Mouse (Mus musculus) adrenal gland, postnatal 36 days (tissue): ENCODE measurements around the gene Gstp2. TPM values are rescaled to one million over a fixed set of nuclear protein-coding genes. Genes with fewer than 3 reads are reported as not detected.
"Not testable (repeated sequence)": the region's sequence is repeated elsewhere in the genome, so short reads cannot be mapped to it uniquely, and the experiment has no call there.

Experiments
- DNase-seq, 2 experiments: peaks; one replicate each; pipeline ENCODE4 v3.0.0; 2021; ENCODE audit warnings: mixed read lengths in 1 of 2
- total RNA-seq, 2 experiments: library from RNA; stranded (reverse); gene quantifications; 2 replicates each; pipeline ENCODE4 v1.2.3; 2021

The Gstp2 gene
- total RNA-seq, 2 experiments from 2014 or later: 56.1 to 59.7 TPM

GRCm38 (mm10) chr19:4049069-4049468 lies 3.2 kb upstream of the Gstp2 start:
- DNase-seq: not testable (repeated sequence)

DNA sequence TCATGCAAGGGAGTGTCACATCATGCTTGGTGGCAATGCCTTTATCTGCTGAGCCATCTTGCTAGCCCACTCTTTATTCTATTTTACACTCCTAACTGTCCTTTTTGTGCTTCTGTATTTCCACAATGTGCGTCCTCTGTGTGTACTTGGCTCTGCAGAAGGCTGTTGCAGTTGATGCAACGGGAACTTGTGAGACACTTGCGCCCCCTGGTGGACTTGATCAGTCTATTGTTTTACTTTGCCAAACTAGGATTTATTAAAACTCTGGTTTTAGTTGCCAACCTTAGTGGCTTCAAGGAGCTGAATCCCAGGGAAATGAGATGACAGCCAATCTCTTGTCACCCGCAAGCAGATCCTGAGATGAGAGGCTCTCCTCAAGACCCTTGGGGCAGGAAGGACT lies 2.0 kb upstream of the Gstp2 start:
- peak; percentile 89 to 90 for DNase-seq

GRCm38 (mm10) chr19:4046866-4047254 lies 1.0 kb upstream of the Gstp2 start:
- DNase-seq: no peak

- DNase-seq: not testable (repeated sequence)
These were observed 1.7 kb downstream of the Gstp2 start for GRCm38 (mm10) chr19:4044109-4044508.

GRCm38 (mm10) chr19:4042124-4042523 lies 3.7 kb downstream of the Gstp2 start:
- peak in 1 of 2 experiments; percentile 36 for DNase-seq

DNA sequence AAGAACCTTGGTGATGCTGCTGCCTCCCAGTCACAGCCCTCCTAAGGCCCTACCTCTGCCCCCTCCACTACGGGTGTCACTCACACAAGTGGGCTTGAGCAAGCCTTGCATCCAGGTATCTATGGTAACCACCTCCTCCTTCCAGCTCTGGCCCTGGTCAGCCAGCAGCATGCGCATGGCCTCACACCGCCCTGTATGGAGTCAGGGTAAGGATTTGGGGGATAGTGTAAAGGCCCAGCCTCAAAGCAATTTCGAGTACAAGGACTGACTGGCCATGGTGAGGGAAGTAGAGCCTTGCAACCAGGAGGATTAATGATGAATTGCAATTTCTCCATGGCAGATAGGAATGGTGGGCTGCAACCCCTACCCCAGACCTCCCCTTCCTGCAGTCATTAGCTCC lies 4.3 kb downstream of the Gstp2 start:
- not testable (repeated sequence) for DNase-seq

DNA sequence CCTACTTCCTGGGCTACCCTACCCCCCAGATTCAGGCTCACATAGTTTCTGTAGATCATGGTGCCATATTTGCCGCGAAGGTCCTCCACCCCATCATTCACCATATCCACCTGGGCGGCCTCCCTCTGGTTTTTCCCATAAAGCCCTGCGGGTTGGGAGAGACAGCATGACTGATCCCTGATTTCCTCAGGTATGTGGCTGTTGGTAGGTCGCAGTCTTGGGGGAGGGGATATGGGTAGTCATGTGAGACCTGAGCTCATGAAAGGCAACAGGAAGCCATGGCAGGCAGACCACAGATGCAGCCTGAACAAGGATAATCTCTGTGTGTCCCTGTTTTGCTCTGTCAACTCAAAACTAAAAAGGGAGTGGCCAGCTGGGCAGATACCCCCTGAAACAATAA lies 4.9 kb downstream of the Gstp2 start:
- DNase-seq: not testable (repeated sequence)

DNA sequence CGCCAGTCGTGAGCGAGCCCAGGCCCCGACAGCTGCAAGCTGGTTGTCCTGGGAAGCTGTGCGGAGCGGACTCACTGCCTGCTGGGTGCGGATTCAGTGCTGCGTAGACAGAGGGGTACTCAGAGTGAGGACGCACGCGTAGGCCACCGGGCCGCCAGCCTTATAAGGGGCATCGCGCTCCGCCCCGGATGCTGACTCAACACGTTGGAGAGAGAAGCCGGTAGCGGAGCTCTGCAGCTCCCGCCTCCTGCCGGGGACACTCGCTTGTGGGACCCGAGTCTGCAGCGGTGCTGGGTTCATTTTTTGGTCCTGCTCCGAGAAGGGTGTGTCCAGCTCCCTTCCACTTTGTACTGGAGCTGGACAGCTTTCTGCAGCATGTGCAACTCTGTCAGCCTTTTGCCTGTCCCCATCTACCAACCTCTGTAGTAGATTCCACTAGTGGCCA lies 8.0 kb downstream of the Gstp2 start, which contains the start of gene Gstp1:
TSS of gene Gstp1 (minus strand) at position 198 of the 445 bp plus-strand sequence.
- DNase-seq: peak; percentile 94 to 95

DNA sequence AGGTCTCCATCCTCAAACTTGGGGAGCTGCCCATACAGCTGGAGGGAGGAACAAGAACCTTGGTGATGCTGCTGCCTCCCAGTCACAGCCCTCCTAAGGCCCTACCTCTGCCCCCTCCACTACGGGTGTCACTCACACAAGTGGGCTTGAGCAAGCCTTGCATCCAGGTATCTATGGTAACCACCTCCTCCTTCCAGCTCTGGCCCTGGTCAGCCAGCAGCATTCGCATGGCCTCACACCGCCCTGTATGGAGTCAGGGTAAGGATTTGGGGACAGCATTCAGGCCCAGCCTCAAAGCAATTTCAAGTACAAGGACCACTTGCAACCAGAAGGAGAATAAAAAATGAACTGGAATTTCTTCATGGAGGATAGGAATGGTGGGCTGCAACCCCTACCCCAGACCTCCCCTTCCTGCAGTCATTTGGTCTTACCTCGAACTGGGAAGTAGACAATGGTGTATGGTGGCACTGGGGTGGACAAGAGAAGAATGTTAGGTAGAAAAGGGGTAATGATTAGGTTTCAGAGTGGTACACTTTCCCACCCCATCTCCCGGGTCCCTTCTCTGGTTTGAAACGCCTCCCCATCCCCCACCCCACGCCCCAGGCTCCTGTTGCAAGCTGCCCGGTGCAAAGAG lies 8.6 kb downstream of the Gstp2 start:
- not testable (repeated sequence) for DNase-seq

DNA sequence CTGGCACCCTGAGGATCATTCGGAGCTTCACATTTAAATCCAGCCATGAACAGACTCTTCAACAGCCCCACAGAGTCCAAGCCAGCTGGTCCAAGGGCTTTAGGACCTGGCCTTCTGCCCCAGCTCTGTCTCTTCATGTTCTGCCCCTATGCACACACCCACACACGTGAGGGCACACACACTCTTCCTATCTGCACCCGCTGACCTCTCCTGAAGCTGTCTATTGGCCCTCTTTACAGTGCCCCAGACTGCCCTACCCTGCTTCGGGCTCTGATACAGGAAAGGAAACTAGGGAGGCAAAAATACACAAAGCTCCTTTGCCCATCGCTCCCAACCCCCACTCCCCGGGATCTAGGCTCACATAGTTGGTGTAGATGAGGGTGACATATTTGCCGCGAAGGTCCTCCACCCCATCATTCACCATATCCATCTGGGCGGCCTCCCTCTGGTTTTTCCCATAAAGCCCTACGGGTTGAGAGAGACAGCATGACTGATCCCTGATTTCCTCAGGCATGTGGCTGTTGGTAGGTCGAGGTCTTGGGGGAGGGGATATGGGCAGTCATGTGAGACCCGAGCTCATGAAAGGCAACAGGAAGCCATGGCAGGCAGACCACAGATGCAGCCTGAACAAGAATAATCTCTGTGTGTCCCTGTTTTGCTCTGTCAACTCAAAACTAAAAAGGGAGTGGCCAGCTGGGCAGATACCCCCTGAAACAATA lies 9.3 kb downstream of the Gstp2 start:
- DNase-seq: no peak

DNA sequence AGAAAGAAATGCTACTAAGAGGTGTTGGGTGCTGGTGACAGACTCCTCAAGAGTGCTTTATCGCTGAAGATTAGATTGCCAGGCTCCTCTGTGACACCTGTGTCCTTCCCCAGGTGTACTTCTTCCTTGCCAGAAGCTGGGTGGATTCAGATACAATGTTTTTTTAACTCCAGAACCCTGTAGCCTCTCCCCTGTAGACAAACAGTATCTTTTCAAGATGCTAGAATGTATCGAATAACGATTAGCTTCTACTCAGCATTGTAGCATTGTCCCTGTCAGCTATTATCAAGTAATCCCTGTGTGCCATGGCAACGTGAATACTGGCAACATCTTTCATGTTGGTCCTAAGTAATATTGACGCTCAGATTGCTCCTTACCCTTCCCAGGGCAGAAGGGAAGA lies 12.1 kb downstream of the Gstp2 start:
- DNase-seq: no peak

DNA sequence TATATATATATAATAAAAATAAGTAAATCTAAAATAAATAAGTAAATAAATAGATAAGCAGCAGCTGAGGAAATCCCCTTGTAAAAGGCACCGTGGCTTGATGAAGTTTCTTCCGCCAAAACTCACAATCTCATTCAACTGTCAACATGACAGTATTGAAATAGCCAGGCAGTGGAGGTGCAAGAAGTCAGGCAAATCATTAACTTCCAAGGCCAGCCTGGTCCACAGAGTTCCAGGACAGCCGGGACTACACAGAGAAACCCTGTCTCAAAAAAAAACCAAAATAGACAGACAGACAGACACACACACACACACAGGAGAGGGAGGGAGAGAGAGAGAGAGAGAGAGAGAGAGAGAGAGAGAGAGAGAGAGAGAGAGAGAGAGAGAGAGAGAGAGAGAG lies 12.5 kb downstream of the Gstp2 start:
- no peak for DNase-seq

GRCm38 (mm10) chr19:4032668-4033067 lies 13.2 kb downstream of the Gstp2 start:
- no peak for DNase-seq

DNA sequence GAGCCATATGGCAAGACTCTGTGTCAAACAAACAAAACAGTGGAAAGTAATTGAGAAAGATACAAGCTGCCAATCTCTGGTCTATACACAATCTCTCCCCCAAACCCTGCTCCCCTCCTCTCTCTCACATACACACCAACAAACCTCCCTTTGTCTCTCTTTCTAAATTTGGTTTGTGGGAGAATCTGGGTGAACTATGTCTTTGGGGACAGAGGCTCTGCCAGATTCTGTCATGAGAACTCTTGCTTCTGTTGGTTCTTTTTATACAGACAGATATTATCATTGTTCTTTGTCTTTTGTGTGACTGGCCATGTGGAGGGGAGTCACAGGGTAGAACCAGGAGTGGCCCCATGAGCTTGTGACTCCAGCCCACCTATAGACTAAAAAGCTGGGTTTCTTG lies 18.2 kb downstream of the Gstp2 start:
- no peak for DNase-seq

DNA sequence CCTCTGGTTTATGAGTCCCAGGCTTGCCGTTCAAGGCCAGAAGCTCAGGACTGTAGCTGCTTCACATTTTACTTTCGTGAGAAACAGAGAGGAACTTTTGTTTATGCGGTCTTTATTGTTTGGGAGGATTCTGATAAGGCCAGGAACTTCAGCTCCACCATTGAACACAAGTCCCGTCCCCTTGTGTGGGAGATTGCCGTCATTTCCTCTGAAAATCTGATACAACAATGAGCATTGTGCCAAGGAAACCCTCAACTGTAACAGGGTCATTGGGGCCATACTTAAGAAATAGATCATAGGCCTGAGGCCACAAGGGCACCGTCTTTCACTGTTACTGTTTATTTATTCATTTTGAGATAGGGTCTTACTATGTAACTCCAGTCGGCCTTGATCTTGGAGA lies 22.6 kb downstream of the Gstp2 start:
- DNase-seq: no peak

DNA sequence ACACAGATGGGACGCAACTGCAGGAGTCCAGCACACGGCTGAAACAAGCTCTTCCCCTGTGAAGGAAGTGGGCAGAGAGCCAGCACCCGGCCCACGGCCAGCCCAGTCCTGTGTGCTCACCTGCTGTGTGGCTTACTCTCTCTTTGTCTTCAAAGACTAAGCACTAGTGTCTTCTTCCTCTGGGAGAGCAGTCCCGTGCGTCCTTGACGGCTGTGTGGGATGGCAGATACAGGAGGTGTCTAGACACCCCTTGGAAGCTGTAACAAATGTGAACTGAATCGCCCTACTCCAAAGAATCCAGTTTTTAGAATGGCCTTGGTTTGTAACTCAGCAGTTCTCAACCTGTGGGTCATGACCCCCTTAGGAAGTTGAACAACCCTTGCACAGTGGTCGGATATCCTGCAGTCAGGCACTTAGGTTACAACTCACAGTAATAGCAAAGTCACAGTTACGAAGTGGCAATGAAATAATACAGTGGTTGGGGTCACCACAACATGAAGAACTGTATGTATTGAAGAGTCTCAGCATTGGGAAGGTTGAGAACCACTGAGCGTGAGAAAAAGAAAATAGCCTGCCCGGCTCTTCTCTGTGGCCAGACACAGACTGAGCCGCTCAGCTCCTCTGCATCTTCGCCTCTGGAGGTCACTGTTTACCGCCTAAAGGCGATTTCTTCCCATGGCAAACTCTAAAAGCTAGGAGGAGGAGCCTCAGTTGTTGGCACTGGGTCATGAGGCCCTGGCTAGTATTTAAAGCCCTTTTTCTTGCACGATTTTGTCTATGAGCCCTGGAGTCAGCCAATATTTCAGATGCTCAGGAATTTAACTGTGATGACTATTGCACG lies 26.9 kb downstream of the Gstp2 start:
- DNase-seq: peak; percentile 82 to 87

- DNase-seq: no peak
These were observed 27.8 kb downstream of the Gstp2 start for GRCm38 (mm10) chr19:4017921-4018587.

DNA sequence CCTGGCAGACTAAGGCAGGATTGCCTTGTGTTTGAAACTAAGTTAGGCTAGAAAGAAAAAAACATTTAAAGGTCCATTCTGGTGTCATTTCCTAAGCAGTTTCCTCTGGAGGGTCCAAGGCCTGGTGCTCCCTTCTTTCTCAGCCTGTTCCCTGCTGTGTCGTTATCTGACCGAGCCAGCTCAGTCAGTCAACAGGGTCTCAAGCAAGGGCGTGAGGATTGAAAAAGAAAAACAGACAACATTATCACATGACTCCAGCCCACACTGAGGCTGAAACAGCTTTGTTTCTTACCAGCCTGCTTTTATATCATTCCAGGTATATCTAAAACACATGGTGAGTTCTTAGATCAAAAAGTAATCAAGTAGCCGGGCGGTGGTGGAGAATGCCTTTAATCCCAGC lies 30.2 kb downstream of the Gstp2 start:
- no peak for DNase-seq

- no peak for DNase-seq
These were observed 31.0 kb downstream of the Gstp2 start for GRCm38 (mm10) chr19:4014802-4015201.

- no peak for DNase-seq
These were observed 32.8 kb downstream of the Gstp2 start for GRCm38 (mm10) chr19:4013066-4013465.

DNA sequence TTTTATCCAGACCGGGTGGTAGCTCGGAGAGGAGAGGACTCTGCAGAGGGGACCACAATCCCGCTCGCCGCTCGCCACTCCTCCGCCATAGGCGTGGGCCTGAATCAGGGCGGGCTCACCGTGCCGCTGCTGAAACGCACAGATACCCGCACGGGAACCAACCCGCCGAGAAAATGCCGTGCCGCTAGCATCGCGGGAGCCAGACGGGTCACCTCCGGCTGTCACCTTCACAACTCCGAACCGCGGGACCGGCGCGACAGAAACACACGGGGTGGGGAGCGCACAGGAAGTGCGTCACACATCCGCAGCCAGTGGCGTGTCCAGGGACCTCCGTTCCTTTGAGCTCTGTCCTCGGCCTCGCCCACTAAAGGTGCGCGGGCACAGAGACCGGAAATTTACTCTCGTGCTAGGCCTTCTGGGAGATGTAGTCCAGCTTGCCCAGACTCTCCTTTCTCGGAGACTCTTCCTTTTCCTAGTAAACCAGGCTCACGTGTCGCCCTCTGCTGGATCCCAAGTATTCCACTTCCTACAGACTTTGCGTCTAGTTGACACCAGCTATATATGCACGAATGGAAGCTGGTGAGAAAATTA lies 33.3 kb downstream of the Gstp2 start, which contains the start of gene Ndufv1:
TSS of gene Ndufv1 (minus strand) at position 375 of the 591 bp plus-strand sequence.
- DNase-seq: peak; percentile 96 to 97

- DNase-seq: no peak
These were observed 34.7 kb downstream of the Gstp2 start for GRCm38 (mm10) chr19:4011086-4011485.
